Mouse (Mus musculus): Measurements from ENCODE around the gene Wif1.

DNA sequence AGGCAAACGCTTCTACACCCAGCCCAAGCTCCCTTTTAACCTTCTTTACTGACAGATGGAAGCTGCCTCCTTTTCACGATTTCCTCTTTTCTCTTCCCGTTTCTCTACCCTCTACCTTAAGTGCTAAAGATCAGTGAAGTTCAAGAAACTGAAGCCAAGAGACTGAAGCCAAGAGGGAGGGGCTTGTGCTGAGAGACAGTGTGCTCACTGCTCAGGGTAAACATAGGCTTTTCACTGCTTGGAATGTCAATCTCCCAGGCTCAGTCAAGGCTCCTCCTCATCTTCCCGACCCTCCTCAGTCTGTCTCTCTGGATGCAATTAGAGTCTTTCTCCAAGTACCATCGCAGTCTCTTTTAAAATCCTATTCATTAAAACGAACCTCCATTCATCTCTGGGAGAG, 55.6 kb downstream of the Wif1 start:
- TF ChIP-seq CTCF (IDR thresholded peaks at IDR 0.05; ENCODE audit: low read depth), result no peak
- TF ChIP-seq EP300 (IDR thresholded peaks at IDR 0.05; ENCODE audit: low read depth), result no peak
